Mouse (Mus musculus) liver, postnatal 0 days (tissue): ENCODE measurements around the gene Ppp1r21. TPM values are rescaled to one million over a fixed set of nuclear protein-coding genes. Genes with fewer than 3 reads are reported as not detected.
A peak's percentile ranks its signal among the peaks of the same experiment; 100 is the strongest.

ENCODE experiments used
- ATAC-seq: fragments of 200-750 bp; cut with Nextera tagmentation; 2 replicates; pipeline ENCODE4 v1.8.0; 2017; ENCODE audit warnings: mild to moderate bottlenecking, moderate library complexity
- DNase-seq: peaks from one replicate; pipeline ENCODE4 v3.0.0-alpha.2; 2016
- H3K27ac ChIP-seq: fragments of 300-500 bp; sonication (generic); 2 replicates; pipeline ENCODE4 v1.5.1; 2014; ENCODE audit warnings: antibody characterized with exemption, moderate library complexity, mild to moderate bottlenecking, low read depth
- H3K27me3 ChIP-seq: fragments of 300-500 bp; sonication (generic); 2 replicates; pipeline ENCODE4 v1.6.1; 2014; ENCODE audit warnings: low read length, control low read depth, mixed read lengths; ENCODE audit not compliant: insufficient read depth
- H3K36me3 ChIP-seq: fragments of 300-500 bp; sonication (generic); replicated peaks from 2 replicates; pipeline ENCODE4 v1.6.1; 2014; ENCODE audit warnings: mild to moderate bottlenecking, control low read depth, low read length, moderate library complexity, mixed read lengths; ENCODE audit not compliant: insufficient read depth
- H3K4me1 ChIP-seq: fragments of 300-500 bp; sonication (generic); 2 replicates; pipeline ENCODE4 v1.6.1; 2014; ENCODE audit warnings: antibody characterized with exemption, mild to moderate bottlenecking, control low read depth; ENCODE audit not compliant: insufficient read depth
- H3K4me2 ChIP-seq: fragments of 300-500 bp; sonication (generic); 2 replicates; pipeline ENCODE4 v1.6.1; 2014; ENCODE audit warnings: low read depth, mild to moderate bottlenecking, low read length, moderate library complexity, mixed read lengths
- H3K4me3 ChIP-seq: fragments of 300-500 bp; sonication (generic); 2 replicates; pipeline ENCODE4 v1.5.1; 2014; ENCODE audit warnings: low read depth, low read length
- H3K9ac ChIP-seq: fragments of 300-500 bp; sonication (generic); replicated peaks from 2 replicates; pipeline ENCODE4 v1.6.1; 2014; ENCODE audit warnings: mild to moderate bottlenecking, moderate library complexity
- H3K9me3 ChIP-seq: fragments of 300-500 bp; sonication (generic); 2 replicates; pipeline ENCODE4 v1.6.1; 2016; ENCODE audit warnings: mild to moderate bottlenecking, control low read depth, low read length, mixed read lengths
- CTCF ChIP-seq: sonication (generic); IDR thresholded peaks from 2 replicates; pipeline ENCODE4 v1.5.1; 2016; ENCODE audit warnings: antibody characterized with exemption, low read depth
- EP300 ChIP-seq: IDR thresholded peaks from 2 replicates; pipeline ENCODE4 v1.6.1; 2016; ENCODE audit warnings: antibody characterized with exemption, low read depth, mild to moderate bottlenecking
- WGBS: fragments of 180-500 bp; shearing (Covaris S2); extraction: QIAGEN DNeasy Blood & Tissue Kit; methylation state at CpG from one replicate; pipeline ENCODE4 v1.1.7; 2014; ENCODE audit not compliant: insufficient replicate concordance; 5-methylcytosine and 5-hydroxymethylcytosine counted together
- polyA plus RNA-seq: library from polyadenylated mRNA; unstranded; fragments of >200 nt; fragmentation: Nextera tagmentation; extraction: Ambion mirVana; gene quantifications from 2 replicates; pipeline ENCODE4 v1.2.1, GENCODE M21; 2015

Gene Ppp1r21
- polyA plus RNA-seq, 1 experiment from 2014 or later = 9.0 TPM

DNA sequence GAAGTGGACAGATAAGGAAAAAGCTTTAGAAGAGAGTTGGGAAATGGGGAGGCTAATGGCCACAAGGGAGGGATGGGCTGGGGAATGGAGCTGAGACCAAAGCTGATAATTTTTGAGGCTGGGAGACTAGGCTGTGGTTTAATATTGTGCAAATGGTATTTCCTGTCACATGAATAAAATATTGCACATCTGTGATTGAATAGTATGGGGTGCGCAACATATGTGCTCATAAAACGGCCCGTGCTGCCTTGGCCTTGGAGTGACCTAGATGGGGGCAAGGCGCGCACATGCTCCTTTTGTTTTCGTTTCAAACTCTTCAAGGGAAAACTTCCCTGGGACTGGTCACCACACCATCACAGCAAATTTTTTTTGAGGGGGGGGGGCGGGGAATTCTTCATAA, 96.0 kb downstream of the Ppp1r21 start:
- TF ChIP-seq CTCF (no peak), EP300 (no peak)
- no peak overlapping the region for H3K4me3 ChIP-seq

DNA sequence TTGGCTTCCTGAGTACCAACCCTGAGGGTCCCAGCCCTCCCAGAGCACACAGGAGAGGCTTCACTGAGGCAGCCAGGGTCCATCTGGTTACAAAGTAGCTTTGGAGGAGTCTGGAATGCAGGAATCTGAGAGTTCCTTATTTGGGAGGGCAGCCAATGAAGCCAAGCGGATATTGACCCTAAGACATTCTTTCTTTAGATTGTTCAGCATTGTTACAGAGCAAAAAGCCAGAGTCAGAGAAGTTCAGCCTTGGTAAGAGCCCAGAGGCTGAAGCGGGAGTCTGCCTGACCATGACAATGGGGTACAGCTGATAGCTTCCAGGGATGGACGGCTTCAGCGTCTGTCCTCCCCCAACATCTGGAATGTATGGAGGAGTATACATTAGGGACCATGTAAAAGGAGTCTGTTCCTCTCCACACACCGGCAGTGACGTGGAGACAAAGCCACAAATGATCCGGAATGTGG, 96.5 kb downstream of the Ppp1r21 start:
- H3K27ac ChIP-seq = peak overlapping the region; percentile 62
- peak; percentile 29; the same call in 1 of the 2 replicates for ATAC-seq
- H3K9me3 ChIP-seq = no peaks in the 10 kb centered on the region
- DNase-seq = no peak
- no peak for TF ChIP-seq EP300
- no peak for TF ChIP-seq CTCF
- H3K4me2 ChIP-seq = peak overlapping the region; percentile 35; the same call in 1 of the 2 replicates
- no peak overlapping the region for H3K9ac ChIP-seq
- 69% methylated on average over 7 of the region's 7 CpGs for WGBS
- no peaks in the 10 kb centered on the region for H3K4me1 ChIP-seq
- H3K36me3 ChIP-seq = no peaks in the 10 kb centered on the region
- H3K27me3 ChIP-seq = no peaks in the 10 kb centered on the region
- peak overlapping the region; percentile 11; the same call in 1 of the 2 replicates for H3K4me3 ChIP-seq

More for the DNA sequence above, 96.0 kb downstream of the Ppp1r21 start:
- Histone ChIP-seq H3K4me1 (no peaks in the 10 kb centered on the region), H3K27ac (peak overlapping the region; percentile 62), H3K9me3 (no peaks in the 10 kb centered on the region), H3K27me3 (no peaks in the 10 kb centered on the region), H3K4me2 (0 out of 2 replicates have a peak overlapping the region, but pooled peaks have one; percentile 35), H3K9ac (no peak overlapping the region), H3K36me3 (no peaks in the 10 kb centered on the region)
- ATAC-seq (peak; percentile 23; the same call in 1 of the 2 replicates), DNase-seq (no peak)
- WGBS = 74% methylated on average over 7 of the region's 7 CpGs

DNA sequence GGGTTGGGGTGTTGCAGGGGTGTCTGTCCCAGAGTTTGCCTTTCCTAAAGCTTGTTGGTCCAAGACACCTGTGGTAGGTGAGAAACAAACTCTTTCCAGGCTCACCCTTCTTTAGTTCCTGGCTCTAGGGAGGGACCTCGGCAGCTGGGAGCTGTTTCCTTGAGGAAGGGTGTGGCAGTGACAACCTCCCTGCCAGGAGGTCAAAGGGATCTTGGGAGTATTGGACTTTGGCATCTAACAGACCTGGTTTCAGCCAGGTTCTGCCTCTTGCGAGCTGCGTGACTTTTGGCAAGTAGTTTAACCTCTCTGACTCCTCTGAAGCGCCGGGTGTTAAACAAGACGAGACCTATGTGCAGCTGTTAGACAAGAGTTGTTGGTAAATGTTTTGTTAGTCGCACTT, 97.2 kb downstream of the Ppp1r21 start:
- H3K9me3 ChIP-seq = no peaks in the 10 kb centered on the region
- DNase-seq (no peak), ATAC-seq (no peak)
- peak overlapping the region; percentile 62; the same call in 1 of the 2 replicates for H3K27ac ChIP-seq
- TF ChIP-seq CTCF (no peak), EP300 (no peak)
- H3K4me1 ChIP-seq = no peaks in the 10 kb centered on the region
- H3K9ac ChIP-seq = no peak overlapping the region
- peak overlapping the region; percentile 11 for H3K4me3 ChIP-seq
- no peaks in the 10 kb centered on the region for H3K36me3 ChIP-seq
- H3K27me3 ChIP-seq = no peaks in the 10 kb centered on the region
- peak overlapping the region; percentile 35 for H3K4me2 ChIP-seq
- 62% methylated on average over 7 of the region's 7 CpGs for WGBS

DNA sequence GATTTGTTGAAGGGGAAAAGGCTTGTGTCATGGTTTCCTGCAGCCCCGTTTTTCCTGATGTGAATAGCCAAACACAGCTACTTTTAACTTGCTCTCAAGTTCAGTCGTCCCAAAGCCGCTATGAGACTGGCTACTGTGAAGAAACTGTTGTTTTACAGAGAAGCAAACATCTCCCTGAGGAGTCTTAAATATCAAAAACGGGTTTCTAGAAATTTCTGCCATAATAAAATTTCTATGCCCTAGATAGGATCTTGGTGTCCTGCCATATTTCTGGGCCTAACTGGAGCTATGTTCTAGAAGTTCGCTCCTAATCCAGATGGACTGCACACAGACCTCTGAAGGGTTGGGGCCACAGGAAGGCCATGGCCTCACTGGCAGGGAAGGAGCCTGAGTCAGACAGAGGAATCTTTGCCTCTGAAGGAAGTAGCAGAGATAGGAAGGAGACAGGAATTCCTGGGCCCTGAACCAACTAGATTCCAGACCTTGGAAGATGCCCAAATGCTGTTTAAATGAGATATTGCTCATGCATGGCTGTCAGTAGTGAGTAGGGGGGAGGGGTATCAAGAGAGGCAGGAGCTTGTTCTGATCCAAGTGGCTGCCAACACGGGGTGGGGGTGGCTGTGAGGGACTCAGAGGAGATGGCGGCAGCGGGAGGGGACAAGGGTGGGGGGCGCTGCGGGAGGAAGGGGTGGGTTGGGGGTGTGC, 98.9 kb downstream of the Ppp1r21 start:
- DNase-seq (no peak), ATAC-seq (peak; percentile 57)
- Histone ChIP-seq H3K4me3 (no peak overlapping the region), H3K36me3 (no peaks in the 10 kb centered on the region), H3K9ac (no peak overlapping the region), H3K4me2 (peak overlapping the region; percentile 32; the same call in 1 of the 2 replicates), H3K27me3 (no peaks in the 10 kb centered on the region), H3K9me3 (no peaks in the 10 kb centered on the region), H3K4me1 (peaks cover 3% of the 10 kb centered on the region; the same call in 1 of the 2 replicates), H3K27ac (peak overlapping the region; percentile 62)
- 37% methylated on average over 10 of the region's 10 CpGs for WGBS
- TF ChIP-seq CTCF = no peak
- 0 out of 2 replicates have a peak, but pooled peaks have one; percentile 26 for TF ChIP-seq EP300

DNA sequence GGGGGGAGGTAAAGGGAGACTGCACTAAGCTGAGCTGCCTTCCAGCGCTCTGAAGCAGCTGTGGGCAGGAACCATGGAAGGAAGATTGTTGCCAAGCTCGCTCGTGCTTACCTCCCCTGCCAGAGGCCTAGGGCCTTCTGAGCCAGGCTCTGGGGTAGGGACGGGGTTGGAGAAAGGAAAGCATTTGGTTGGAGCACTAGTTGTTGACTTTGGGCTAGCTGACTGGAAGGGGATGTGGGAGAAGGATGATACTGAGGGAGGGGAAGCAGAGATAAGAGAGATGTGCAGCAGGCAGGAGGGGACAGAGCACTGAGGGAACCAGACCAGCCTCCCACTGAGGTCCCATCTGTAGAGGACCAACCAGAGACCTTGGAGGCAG, 99.5 kb downstream of the Ppp1r21 start:
- peak; percentile 31; the same call in 1 of the 2 replicates for ATAC-seq
- peak overlapping the region; percentile 62 for H3K27ac ChIP-seq
- H3K9me3 ChIP-seq = no peaks in the 10 kb centered on the region
- H3K36me3 ChIP-seq = no peaks in the 10 kb centered on the region
- TF ChIP-seq CTCF = no peak
- TF ChIP-seq EP300 = no peak
- H3K4me3 ChIP-seq = no peak overlapping the region
- DNase-seq = no peak
- H3K4me2 ChIP-seq = peak overlapping the region; percentile 32; the same call in 1 of the 2 replicates
- H3K27me3 ChIP-seq = no peaks in the 10 kb centered on the region
- 39% methylated on average over 4 of the region's 4 CpGs for WGBS
- no peak overlapping the region for H3K9ac ChIP-seq
- peaks cover 3% of the 10 kb centered on the region; the same call in 1 of the 2 replicates for H3K4me1 ChIP-seq

DNA sequence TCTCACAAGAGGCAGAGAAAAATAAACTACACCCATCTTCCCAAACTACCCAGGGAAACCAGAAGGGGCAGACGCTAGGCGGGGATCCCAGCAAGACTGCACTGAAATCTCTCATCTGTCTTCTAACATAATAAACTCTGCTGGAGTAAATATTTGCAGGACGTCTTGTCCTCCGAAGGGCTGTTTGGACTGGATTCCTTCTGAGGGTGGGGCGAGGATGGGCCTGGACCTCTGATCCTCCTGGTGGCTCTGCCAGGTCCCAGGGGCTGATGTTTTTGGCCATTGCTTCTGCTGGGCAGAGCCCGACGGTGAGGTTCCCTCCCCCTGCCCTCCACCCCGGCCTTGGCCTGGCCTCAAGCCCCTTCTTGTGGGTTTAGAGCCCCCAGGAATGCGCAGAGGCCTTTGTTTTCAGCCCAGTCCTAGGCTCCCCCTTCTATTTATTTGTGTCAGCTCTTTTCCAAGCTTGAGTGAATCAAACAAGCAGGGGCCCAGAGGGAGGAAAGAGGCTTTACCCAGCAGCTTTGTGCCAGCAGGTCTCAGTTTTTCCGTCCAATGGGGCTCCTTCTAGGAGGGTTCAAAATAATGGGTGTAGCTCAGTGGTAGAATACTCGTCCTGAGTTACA, 100.1 kb downstream of the Ppp1r21 start:
- DNase-seq (no peak), ATAC-seq (no peak)
- TF ChIP-seq EP300 = no peak
- TF ChIP-seq CTCF = no peak
- peaks cover 3% of the 10 kb centered on the region; the same call in 1 of the 2 replicates for H3K4me1 ChIP-seq
- no peak overlapping the region for H3K4me3 ChIP-seq
- 61% methylated on average over 11 of the region's 11 CpGs for WGBS
- H3K9me3 ChIP-seq = no peaks in the 10 kb centered on the region
- H3K9ac ChIP-seq = no peak overlapping the region
- peak overlapping the region; percentile 15; the same call in 1 of the 2 replicates for H3K4me2 ChIP-seq
- H3K27me3 ChIP-seq = no peaks in the 10 kb centered on the region
- H3K27ac ChIP-seq = peak overlapping the region; percentile 68
- H3K36me3 ChIP-seq = no peaks in the 10 kb centered on the region
